In the genomic region with DNA sequence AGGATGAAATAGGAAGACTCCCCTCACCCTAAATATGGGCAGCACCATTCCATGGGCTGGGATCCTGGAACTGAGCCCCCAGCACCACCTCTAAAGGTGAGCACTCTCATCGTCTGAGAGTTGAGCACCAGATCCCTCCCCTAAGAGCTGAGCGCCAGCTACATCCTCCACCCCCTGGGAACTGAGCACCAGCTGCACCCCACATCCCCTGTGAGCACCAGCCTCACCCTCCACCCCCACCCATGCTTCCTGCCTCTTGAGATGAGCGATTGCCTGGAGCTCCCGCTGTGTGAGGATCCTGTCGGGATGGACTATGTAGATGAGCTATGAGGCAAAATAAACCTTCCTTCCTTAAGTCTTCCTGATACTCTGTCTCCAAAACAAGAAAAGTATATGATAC, we compare ENCODE assay signal across 20 mouse cellular contexts. TPM values are rescaled to one million over a fixed set of nuclear protein-coding genes. Genes with fewer than 3 reads are reported as not detected.
A peak's percentile ranks its signal among the peaks of the same experiment; 100 is the strongest.
DNase-seq lines count a peak whose midpoint lies in the region; ATAC-seq and TF ChIP-seq lines count a peak whose summit lies in the region.
"Had no signal": no experiment of that assay in that cellular context is flagged by ENCODE, and none has a peak within 500 bp of the region (broad histone marks: within the 10 kb centered on the region; RNA-seq: fewer than 3 reads in every experiment).

No protein-coding gene starts in this region.

- no peak overlapping the region for H3K4me3 ChIP-seq in midbrain, embryonic 13.5 days (replicated peaks)
- H3K4me3 ChIP-seq in midbrain, embryonic 10.5 days, result no peak overlapping the region
- H3K4me3 ChIP-seq in cortical plate, adult 2 months (ENCODE audit: insufficient read depth, low read length), result no peak overlapping the region
- H3K4me3 ChIP-seq in neural tube, embryonic 14.5 days (ENCODE audit: low read depth, low read length), result no peak overlapping the region
- H3K4me3 ChIP-seq: left cerebral cortex, adult 2 months; limb, embryonic 12.5 days had no signal

- H3K9ac ChIP-seq in midbrain, embryonic 13.5 days (replicated peaks), result no peak overlapping the region
- no peak overlapping the region for H3K9ac ChIP-seq in neural tube, embryonic 14.5 days (replicated peaks; ENCODE audit: low read depth, low read length)
- H3K9ac ChIP-seq: limb, embryonic 12.5 days; liver, embryonic 14.5 days had no signal

- ATAC-seq in midbrain, embryonic 13.5 days, result no peak
- ATAC-seq in neural tube, embryonic 14.5 days (ENCODE audit: low read depth), result no peak
- ATAC-seq: forebrain, embryonic 16.5 days; midbrain, embryonic 16.5 days had no signal

- peaks cover 9% of the 10 kb centered on the region; the same call in 1 of the 2 replicates for H3K27me3 ChIP-seq in midbrain, embryonic 13.5 days
- peaks cover 31% of the 10 kb centered on the region for H3K27me3 ChIP-seq in midbrain, embryonic 10.5 days (ENCODE audit: low read depth, poor library complexity, severe bottlenecking)
- H3K27me3 ChIP-seq in neural tube, embryonic 14.5 days (ENCODE audit: control insufficient read depth, insufficient read depth, low read length), result no peaks in the 10 kb centered on the region

- TF ChIP-seq POLR2A in cortical plate, adult 2 months (IDR thresholded peaks at IDR 0.05; ENCODE audit: extremely low read depth, insufficient read depth, low read length), result no peak

- no peaks in the 10 kb centered on the region for H3K9me3 ChIP-seq in midbrain, embryonic 13.5 days
- no peaks in the 10 kb centered on the region for H3K9me3 ChIP-seq in midbrain, embryonic 10.5 days (replicated peaks)
- H3K9me3 ChIP-seq in neural tube, embryonic 14.5 days (ENCODE audit: control insufficient read depth, low read length), result no peaks in the 10 kb centered on the region
- H3K9me3 ChIP-seq: limb, embryonic 12.5 days had no signal

- H3K36me3 ChIP-seq in midbrain, embryonic 13.5 days, result no peaks in the 10 kb centered on the region
- H3K36me3 ChIP-seq in midbrain, embryonic 10.5 days, result no peaks in the 10 kb centered on the region
- H3K36me3 ChIP-seq in neural tube, embryonic 14.5 days (ENCODE audit: control insufficient read depth, insufficient read depth, low read length), result no peaks in the 10 kb centered on the region
- H3K36me3 ChIP-seq: limb, embryonic 12.5 days had no signal

- peak overlapping the region; percentile 26; the same call in 1 of the 2 replicates for H3K4me2 ChIP-seq in midbrain, embryonic 13.5 days (replicated peaks)
- peak overlapping the region; percentile 23 for H3K4me2 ChIP-seq in neural tube, embryonic 14.5 days (ENCODE audit: low read depth, low read length)
- H3K4me2 ChIP-seq: limb, embryonic 12.5 days had no signal

- H3K27ac ChIP-seq in midbrain, embryonic 13.5 days, result no peak overlapping the region
- no peak overlapping the region for H3K27ac ChIP-seq in midbrain, embryonic 10.5 days (replicated peaks)
- H3K27ac ChIP-seq in cortical plate, adult 2 months (ENCODE audit: insufficient read depth, low read length), result 0 out of 2 replicates have a peak overlapping the region, but pooled peaks have one; percentile 21
- H3K27ac ChIP-seq in neural tube, embryonic 14.5 days (ENCODE audit: low read depth, low read length), result no peak overlapping the region
- H3K27ac ChIP-seq: left cerebral cortex, adult 2 months; limb, embryonic 12.5 days; liver, embryonic 14.5 days had no signal

- H3K4me1 ChIP-seq in midbrain, embryonic 13.5 days (replicated peaks), result peaks cover 12% of the 10 kb centered on the region
- H3K4me1 ChIP-seq in midbrain, embryonic 10.5 days, result peaks cover 11% of the 10 kb centered on the region
- H3K4me1 ChIP-seq in cortical plate, adult 2 months (ENCODE audit: control insufficient read depth, insufficient read depth, low read length), result peaks cover 6% of the 10 kb centered on the region
- H3K4me1 ChIP-seq in neural tube, embryonic 14.5 days (ENCODE audit: control insufficient read depth, insufficient read depth, low read length), result no peaks in the 10 kb centered on the region
- H3K4me1 ChIP-seq: limb, embryonic 12.5 days had no signal

- no peak for TF ChIP-seq CTCF in cortical plate, adult 2 months (IDR thresholded peaks at IDR 0.05; ENCODE audit: extremely low read depth, insufficient read depth, low read length)

- WGBS in midbrain, embryonic 13.5 days, result 28% methylated on average over 5 of the region's 5 CpGs
- 30% methylated on average over 5 of the region's 5 CpGs for whole genome bisulfite sequencing in midbrain, embryonic 10.5 days
- WGBS in neural tube, embryonic 14.5 days, result 14% methylated on average over 5 of the region's 5 CpGs

- DNase-seq in midbrain, embryonic 10.5 days (ENCODE audit: low spot score), result no peak
- DNase-seq in thymus, postnatal 36 days, result peak; percentile 56 to 76
- no peak for DNase-seq in left cerebral cortex, adult 9 months (ENCODE audit: low spot score in 2 of 2)
- DNase-seq in yolk sac, embryonic 10.5 days (ENCODE audit: low spot score), result no peak
- DNase-seq: adrenal gland, adult 8-10 months; cerebellum, adult 18-20 months; cerebellum, postnatal 36 days; heart, postnatal 4 days; kidney, adult 11 months; kidney, postnatal 10 days had no signal

RNA-seq across cellular contexts. Expression of a gene that starts 4.0 kb away (rescaled TPM):
- 20.8 and 21.4 TPM in 2 replicates for polyA plus RNA-seq in midbrain, embryonic 13.5 days (2015; fragmentation: Nextera tagmentation; extraction: Ambion mirVana)
- polyA plus RNA-seq in midbrain, embryonic 10.5 days (2016; fragmentation: Nextera tagmentation; extraction: Ambion mirVana), result 18.0 and 19.7 TPM in 2 replicates
- polyA plus RNA-seq in cortical plate, adult 2 months (2012; rRNA removed), result 31.7 and 36.8 TPM in 2 replicates
- polyA plus RNA-seq in neural tube, embryonic 14.5 days (2014; fragmentation: Nextera tagmentation; extraction: Ambion mirVana), result 36.7 and 42.7 TPM in 2 replicates

RNA-seq across cellular contexts. Expression of a gene that starts 44.7 kb away (rescaled TPM):
- not detected in 2 replicates for polyA plus RNA-seq in midbrain, embryonic 13.5 days (2015; fragmentation: Nextera tagmentation; extraction: Ambion mirVana)
- not detected in 2 replicates for polyA plus RNA-seq in midbrain, embryonic 10.5 days (2016; fragmentation: Nextera tagmentation; extraction: Ambion mirVana)
- polyA plus RNA-seq in cortical plate, adult 2 months (2012; rRNA removed), result not detected in 2 replicates
- 0.05 and 0.08 TPM in 2 replicates for polyA plus RNA-seq in neural tube, embryonic 14.5 days (2014; fragmentation: Nextera tagmentation; extraction: Ambion mirVana)
- polyA plus RNA-seq: embryonic facial prominence, embryonic 11.5 days; limb, embryonic 12.5 days; liver, embryonic 14.5 days; lung, embryonic 16.5 days had no signal

Comparison
In these comparisons a context has a peak if more than half of its experiments do, and no peak if none do; other contexts are left out.
1. DNase-seq: peak in thymus, postnatal 36 days (2 of 2); none in midbrain, embryonic 10.5 days (single experiment), left cerebral cortex, adult 9 months (0 of 2) and yolk sac, embryonic 10.5 days (single experiment).